Mouse (Mus musculus) neural tube, embryonic 13.5 days (tissue): ENCODE data around the gene Tcp11l2. TPM values are rescaled to one million over a fixed set of nuclear protein-coding genes. Genes with fewer than 3 reads are reported as not detected.

Source experiments
- ATAC-seq: fragments of 200-750 bp; cut with Nextera tagmentation; 2 replicates; pipeline ENCODE4 v1.8.0; 2017; ENCODE audit warnings: low read depth, mild to moderate bottlenecking, moderate TSS enrichment, moderate library complexity
- H3K27ac ChIP-seq: fragments of 300-500 bp; sonication (generic); replicated peaks from 2 replicates; pipeline ENCODE4 v1.5.1; 2015; ENCODE audit warnings: moderate library complexity, mild to moderate bottlenecking, inconsistent platforms
- H3K27me3 ChIP-seq: fragments of 300-500 bp; sonication (generic); 2 replicates; pipeline ENCODE4 v1.6.1; 2015; ENCODE audit warnings: mild to moderate bottlenecking, inconsistent platforms
- H3K36me3 ChIP-seq: fragments of 300-500 bp; sonication (generic); 2 replicates; pipeline ENCODE4 v1.6.1; 2015; ENCODE audit warnings: mild to moderate bottlenecking, inconsistent platforms
- H3K4me1 ChIP-seq: fragments of 300-500 bp; sonication (generic); replicated peaks from 2 replicates; pipeline ENCODE4 v1.6.1; 2015; ENCODE audit warnings: inconsistent platforms
- H3K4me2 ChIP-seq: fragments of 300-500 bp; sonication (generic); 2 replicates; pipeline ENCODE4 v1.6.1; 2015; ENCODE audit warnings: inconsistent platforms, mild to moderate bottlenecking, moderate library complexity
- H3K4me3 ChIP-seq: fragments of 300-500 bp; sonication (generic); 2 replicates; pipeline ENCODE4 v1.5.1; 2015; ENCODE audit warnings: mild to moderate bottlenecking, inconsistent platforms
- H3K9ac ChIP-seq: fragments of 300-500 bp; sonication (generic); 2 replicates; pipeline ENCODE4 v1.6.1; 2015; ENCODE audit warnings: moderate library complexity, mild to moderate bottlenecking, inconsistent platforms
- H3K9me3 ChIP-seq: fragments of 300-500 bp; sonication (generic); 2 replicates; pipeline ENCODE4 v1.6.1; 2016; ENCODE audit warnings: inconsistent platforms
- WGBS: fragments of 180-500 bp; shearing (Covaris S2); methylation state at CpG from one replicate; pipeline ENCODE4 v1.1.7; 2015; 5-methylcytosine and 5-hydroxymethylcytosine counted together
- polyA plus RNA-seq: library from polyadenylated mRNA; unstranded; fragments of >200 nt; fragmentation: Nextera tagmentation; extraction: Ambion mirVana; gene quantifications from 2 replicates; pipeline ENCODE4 v1.2.1, GENCODE M21; 2015

Gene Tcp11l2
- polyA plus RNA-seq, 1 experiment from 2014 or later = 30.2 TPM

DNA sequence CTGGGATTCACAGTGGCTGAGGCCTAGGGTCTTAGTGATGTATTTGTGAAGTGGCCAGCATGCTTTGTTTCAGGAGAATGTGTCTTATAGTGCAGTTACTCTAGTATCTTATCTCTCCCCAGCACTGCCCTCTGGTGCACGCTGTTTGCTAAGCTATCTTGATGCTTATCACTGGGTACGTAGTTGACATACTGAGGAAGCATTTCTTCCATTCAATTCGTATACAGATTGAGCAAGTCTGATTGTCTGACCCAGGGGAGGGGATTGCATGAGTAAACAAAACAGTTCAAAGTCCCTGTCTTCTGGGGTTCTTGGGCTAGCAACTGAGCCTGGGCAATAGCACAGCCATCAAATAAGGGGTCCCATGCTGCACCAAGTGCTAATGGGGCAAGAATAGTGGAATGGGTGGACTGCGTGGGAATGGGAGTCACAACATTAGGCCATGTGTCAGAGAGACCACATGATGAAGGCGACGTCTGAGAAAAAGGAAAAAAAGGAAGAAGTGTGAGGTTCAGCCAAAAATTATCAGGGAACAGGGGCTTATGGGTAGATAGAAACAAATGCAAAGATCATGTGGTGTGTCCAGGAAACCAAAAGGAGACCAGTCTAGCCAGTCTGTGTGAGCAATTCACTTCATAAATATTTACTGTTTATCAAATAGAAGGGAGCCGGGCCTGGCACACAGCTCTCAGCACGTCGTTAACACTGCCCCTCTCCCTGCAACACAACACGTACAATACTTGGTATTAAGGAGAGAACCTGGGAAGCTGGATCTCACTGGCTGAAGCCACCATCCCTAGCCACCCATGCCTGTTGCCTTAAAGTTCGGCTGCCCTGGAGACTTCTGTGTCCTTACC is 33.4 kb upstream of the Tcp11l2 start:
- Histone ChIP-seq H3K9me3 (no peaks in the 10 kb centered on the region), H3K4me1 (no peaks in the 10 kb centered on the region), H3K27me3 (no peaks in the 10 kb centered on the region), H3K36me3 (no peaks in the 10 kb centered on the region), H3K4me3 (no peak overlapping the region), H3K9ac (no peak overlapping the region), H3K27ac (no peak overlapping the region), H3K4me2 (no peak overlapping the region)
- 81% methylated on average over 11 of the region's 11 CpGs for WGBS
- ATAC-seq = no peak

- Histone ChIP-seq H3K4me1 (no peaks in the 10 kb centered on the region), H3K36me3 (no peaks in the 10 kb centered on the region), H3K27ac (no peak overlapping the region), H3K9me3 (no peaks in the 10 kb centered on the region), H3K4me3 (no peak overlapping the region), H3K9ac (no peak overlapping the region), H3K27me3 (no peaks in the 10 kb centered on the region), H3K4me2 (no peak overlapping the region)
- 75% methylated on average over 7 of the region's 7 CpGs for WGBS
- ATAC-seq = no peak
These were observed 31.4 kb upstream of the Tcp11l2 start for GRCm38 (mm10) chr10:84544841-84545610.

- no peak overlapping the region for H3K9ac ChIP-seq
- ATAC-seq = no peak
- no peak overlapping the region for H3K27ac ChIP-seq
- no peak overlapping the region for H3K4me2 ChIP-seq
- H3K4me1 ChIP-seq = no peaks in the 10 kb centered on the region
- WGBS = 85% methylated on average over 17 of the region's 17 CpGs
- no peaks in the 10 kb centered on the region for H3K27me3 ChIP-seq
- no peak overlapping the region for H3K4me3 ChIP-seq
- no peaks in the 10 kb centered on the region for H3K36me3 ChIP-seq
- no peaks in the 10 kb centered on the region for H3K9me3 ChIP-seq
These were observed 27.1 kb upstream of the Tcp11l2 start for GRCm38 (mm10) chr10:84549146-84549919.

GRCm38 (mm10) chr10:84549920-84550293 is 26.5 kb upstream of the Tcp11l2 start:
- Histone ChIP-seq H3K9ac (no peak overlapping the region), H3K9me3 (no peaks in the 10 kb centered on the region), H3K36me3 (no peaks in the 10 kb centered on the region), H3K27ac (no peak overlapping the region), H3K4me3 (no peak overlapping the region), H3K27me3 (no peaks in the 10 kb centered on the region), H3K4me1 (no peaks in the 10 kb centered on the region), H3K4me2 (no peak overlapping the region)
- 86% methylated on average over 10 of the region's 10 CpGs for WGBS
- no peak for ATAC-seq

GRCm38 (mm10) chr10:84551846-84552245 is 24.6 kb upstream of the Tcp11l2 start:
- H3K4me1 ChIP-seq = no peaks in the 10 kb centered on the region
- 87% methylated on average over 3 of the region's 3 CpGs for WGBS
- no peak overlapping the region for H3K9ac ChIP-seq
- H3K36me3 ChIP-seq = no peaks in the 10 kb centered on the region
- ATAC-seq = no peak
- no peak overlapping the region for H3K4me3 ChIP-seq
- no peaks in the 10 kb centered on the region for H3K27me3 ChIP-seq
- H3K9me3 ChIP-seq = no peaks in the 10 kb centered on the region
- no peak overlapping the region for H3K27ac ChIP-seq
- H3K4me2 ChIP-seq = no peak overlapping the region

- WGBS = 90% methylated on average over 2 of the region's 2 CpGs
- Histone ChIP-seq H3K36me3 (no peaks in the 10 kb centered on the region), H3K27ac (no peak overlapping the region), H3K4me3 (no peak overlapping the region), H3K27me3 (no peaks in the 10 kb centered on the region), H3K4me2 (no peak overlapping the region), H3K4me1 (no peaks in the 10 kb centered on the region), H3K9ac (no peak overlapping the region), H3K9me3 (no peaks in the 10 kb centered on the region)
- no peak for ATAC-seq
These were observed 23.9 kb upstream of the Tcp11l2 start for GRCm38 (mm10) chr10:84552477-84552876.

- no peaks in the 10 kb centered on the region for H3K9me3 ChIP-seq
- H3K36me3 ChIP-seq = no peaks in the 10 kb centered on the region
- H3K27ac ChIP-seq = no peak overlapping the region
- no peak overlapping the region for H3K9ac ChIP-seq
- H3K4me3 ChIP-seq = no peak overlapping the region
- H3K4me1 ChIP-seq = no peaks in the 10 kb centered on the region
- WGBS = 45% methylated on average over 6 of the region's 6 CpGs
- no peak for ATAC-seq
- H3K4me2 ChIP-seq = no peak overlapping the region
- no peaks in the 10 kb centered on the region for H3K27me3 ChIP-seq
These were observed 22.0 kb upstream of the Tcp11l2 start for GRCm38 (mm10) chr10:84554291-84555009.

DNA sequence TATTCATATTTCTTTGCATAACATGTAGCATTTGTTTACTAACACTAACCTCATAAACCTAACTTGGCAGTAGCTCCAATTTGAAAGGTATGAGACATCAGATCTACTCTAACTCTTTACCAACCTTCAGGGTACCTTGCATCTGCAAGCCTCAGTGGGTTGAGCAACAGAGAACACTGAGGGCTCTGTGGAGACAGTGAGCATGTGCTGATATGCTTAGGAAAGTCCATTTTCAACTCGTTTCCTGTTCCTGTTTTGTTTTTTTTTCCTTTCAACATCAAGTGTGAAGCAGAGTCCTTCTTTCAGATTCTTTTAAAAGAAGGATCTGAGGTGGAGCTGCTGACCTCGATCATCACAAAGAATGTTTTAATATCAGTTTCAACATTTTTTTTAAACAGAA is 20.3 kb upstream of the Tcp11l2 start:
- H3K4me1 ChIP-seq = no peaks in the 10 kb centered on the region
- no peaks in the 10 kb centered on the region for H3K27me3 ChIP-seq
- no peaks in the 10 kb centered on the region for H3K36me3 ChIP-seq
- H3K27ac ChIP-seq = no peak overlapping the region
- no peaks in the 10 kb centered on the region for H3K9me3 ChIP-seq
- no peak overlapping the region for H3K4me3 ChIP-seq
- ATAC-seq = no peak
- no peak overlapping the region for H3K4me2 ChIP-seq
- WGBS = 81% methylated on average over 2 of the region's 2 CpGs
- no peak overlapping the region for H3K9ac ChIP-seq

GRCm38 (mm10) chr10:84558511-84558910 is 17.9 kb upstream of the Tcp11l2 start:
- H3K9ac ChIP-seq = no peak overlapping the region
- no peaks in the 10 kb centered on the region for H3K4me1 ChIP-seq
- no peaks in the 10 kb centered on the region for H3K9me3 ChIP-seq
- H3K27me3 ChIP-seq = no peaks in the 10 kb centered on the region
- WGBS = 89% methylated on average over 1 of the region's 1 CpGs
- ATAC-seq = no peak
- no peak overlapping the region for H3K4me2 ChIP-seq
- H3K36me3 ChIP-seq = no peaks in the 10 kb centered on the region
- H3K27ac ChIP-seq = no peak overlapping the region
- no peak overlapping the region for H3K4me3 ChIP-seq

DNA sequence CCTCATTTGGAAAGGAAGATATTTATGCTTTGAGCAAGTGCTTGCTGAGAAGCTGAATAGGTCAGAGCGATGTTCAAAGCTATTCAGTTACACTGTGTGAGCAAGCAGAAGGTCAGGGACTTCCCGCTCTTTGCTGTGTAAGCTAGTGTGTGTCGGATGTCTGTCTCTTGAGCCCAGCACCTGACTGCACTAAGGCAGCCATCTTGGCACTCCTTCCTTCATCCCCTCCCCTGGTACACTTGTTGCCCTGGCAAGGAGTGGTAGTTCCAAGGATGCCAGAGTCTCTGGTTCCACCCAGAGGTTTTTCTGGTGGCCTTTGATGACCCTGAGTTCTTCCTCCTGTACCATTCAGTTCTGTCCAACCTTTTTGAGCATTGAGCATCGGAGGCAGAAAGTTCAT is 16.4 kb upstream of the Tcp11l2 start:
- Histone ChIP-seq H3K4me1 (no peaks in the 10 kb centered on the region), H3K27me3 (no peaks in the 10 kb centered on the region), H3K9ac (no peak overlapping the region), H3K4me3 (no peak overlapping the region), H3K27ac (no peak overlapping the region), H3K4me2 (no peak overlapping the region), H3K36me3 (no peaks in the 10 kb centered on the region), H3K9me3 (no peaks in the 10 kb centered on the region)
- 91% methylated on average over 4 of the region's 4 CpGs for WGBS
- no peak for ATAC-seq

GRCm38 (mm10) chr10:84562121-84562520 is 14.3 kb upstream of the Tcp11l2 start:
- no peak overlapping the region for H3K4me2 ChIP-seq
- ATAC-seq = no peak
- no peaks in the 10 kb centered on the region for H3K9me3 ChIP-seq
- H3K36me3 ChIP-seq = no peaks in the 10 kb centered on the region
- H3K27me3 ChIP-seq = no peaks in the 10 kb centered on the region
- H3K9ac ChIP-seq = no peak overlapping the region
- H3K4me3 ChIP-seq = no peak overlapping the region
- 75% methylated on average over 5 of the region's 5 CpGs for WGBS
- no peak overlapping the region for H3K27ac ChIP-seq
- 0 out of 2 replicates have a peak, but pooled peaks cover 3% of the 10 kb centered on the region for H3K4me1 ChIP-seq
